Mouse (Mus musculus): ENCODE measurements at regions not wholly inside any gene's neighbourhood (a gene's known extent, or its start where the extent isn't known, plus 50 kb on each side); places are given as distances from the start of the nearest gene placed in this dataset.
A peak's percentile ranks its signal among the peaks of the same experiment; 100 is the strongest.

DNA sequence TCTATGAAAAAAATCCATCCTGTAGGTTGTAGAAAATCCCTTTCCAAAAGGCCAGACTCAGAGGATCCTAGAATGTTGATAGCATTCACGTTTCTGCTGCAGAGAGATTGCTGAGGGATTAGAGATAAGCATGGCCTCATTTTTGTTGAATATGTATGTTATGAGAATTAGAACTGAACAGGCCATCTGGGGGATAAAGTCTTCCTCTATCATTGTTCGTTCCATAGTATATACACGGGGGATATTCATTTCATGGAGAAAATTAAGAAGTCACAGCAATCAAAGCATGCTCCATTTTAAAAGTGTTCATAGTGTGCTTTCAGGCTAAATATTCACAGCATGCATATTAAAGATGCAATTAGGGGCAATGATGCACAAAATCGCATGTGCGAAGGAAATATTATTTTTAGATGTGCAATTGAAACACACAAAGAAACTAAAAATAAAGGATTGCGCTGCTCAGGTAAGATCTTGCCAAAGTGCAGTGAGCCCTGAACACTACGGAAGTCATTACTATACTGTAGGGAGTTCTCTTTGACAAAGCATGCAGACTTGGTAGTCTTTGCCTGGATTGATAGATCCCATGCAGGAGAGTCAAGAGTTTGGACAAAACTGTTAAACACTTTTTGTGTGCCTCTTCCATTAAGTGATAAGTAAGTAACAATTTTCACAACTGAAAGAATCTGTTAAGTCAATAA is 511.5 kb downstream of the Phf3 start:
- no peaks in the 10 kb centered on the region for H3K27me3 ChIP-seq (ENCODE audit: insufficient read depth, low read length)
- WGBS, result 81% methylated on average over 7 of the region's 7 CpGs
- no peak overlapping the region for H3K4me2 ChIP-seq (replicated peaks; ENCODE audit: low read depth, low read length)
- no peak overlapping the region for H3K4me3 ChIP-seq (ENCODE audit: low read length)
- no peaks in the 10 kb centered on the region for H3K9me3 ChIP-seq (ENCODE audit: low read length)
- no peaks in the 10 kb centered on the region for H3K4me1 ChIP-seq (ENCODE audit: insufficient read depth, low read length)
- no peak overlapping the region for H3K27ac ChIP-seq (ENCODE audit: low read length)
- ATAC-seq (ENCODE audit: low FRiP score, low TSS enrichment), result no peak
- no peak overlapping the region for H3K9ac ChIP-seq (replicated peaks; ENCODE audit: low read length)
- no peaks in the 10 kb centered on the region for H3K36me3 ChIP-seq (ENCODE audit: insufficient read depth, low read length)

DNA sequence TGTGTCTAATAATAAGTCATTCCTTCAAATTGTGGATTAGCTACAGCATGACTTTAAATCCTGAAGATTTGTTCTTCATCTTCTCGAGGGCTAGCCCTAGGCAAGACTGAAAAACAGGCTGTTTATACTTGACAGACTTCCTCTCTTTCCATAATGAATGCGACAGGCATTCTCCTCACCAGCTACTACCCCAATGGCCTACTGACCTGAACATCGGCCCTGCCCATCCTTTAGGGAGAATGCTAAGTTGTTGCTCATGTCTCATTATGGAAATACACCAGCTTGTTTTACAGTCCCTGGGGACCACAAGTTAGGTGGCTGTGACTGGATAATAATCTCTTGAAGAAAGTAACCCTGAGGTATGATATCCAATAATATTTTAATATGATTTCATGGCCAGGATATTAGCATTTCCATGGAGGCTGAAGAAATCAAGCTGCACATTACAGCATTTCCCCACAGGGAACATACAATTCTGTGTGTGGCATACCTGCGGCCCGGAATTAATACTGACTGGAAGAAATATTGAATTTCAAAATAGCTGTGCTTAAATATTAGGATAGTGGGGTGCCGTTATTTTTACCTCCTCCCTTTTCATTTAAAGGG is 553.0 kb downstream of the Phf3 start:
- WGBS, result 82% methylated on average over 6 of the region's 6 CpGs
- Histone ChIP-seq H3K27ac (ENCODE audit: low read length) (no peak overlapping the region), H3K4me1 (ENCODE audit: insufficient read depth, low read length) (no peaks in the 10 kb centered on the region), H3K9me3 (ENCODE audit: low read length) (no peaks in the 10 kb centered on the region), H3K4me2 (replicated peaks; ENCODE audit: low read depth, low read length) (no peak overlapping the region), H3K36me3 (ENCODE audit: insufficient read depth, low read length) (no peaks in the 10 kb centered on the region), H3K27me3 (ENCODE audit: insufficient read depth, low read length) (no peaks in the 10 kb centered on the region), H3K4me3 (ENCODE audit: low read length) (no peak overlapping the region), H3K9ac (replicated peaks; ENCODE audit: low read length) (no peak overlapping the region)
- ATAC-seq (ENCODE audit: low FRiP score, low TSS enrichment), result no peak

DNA sequence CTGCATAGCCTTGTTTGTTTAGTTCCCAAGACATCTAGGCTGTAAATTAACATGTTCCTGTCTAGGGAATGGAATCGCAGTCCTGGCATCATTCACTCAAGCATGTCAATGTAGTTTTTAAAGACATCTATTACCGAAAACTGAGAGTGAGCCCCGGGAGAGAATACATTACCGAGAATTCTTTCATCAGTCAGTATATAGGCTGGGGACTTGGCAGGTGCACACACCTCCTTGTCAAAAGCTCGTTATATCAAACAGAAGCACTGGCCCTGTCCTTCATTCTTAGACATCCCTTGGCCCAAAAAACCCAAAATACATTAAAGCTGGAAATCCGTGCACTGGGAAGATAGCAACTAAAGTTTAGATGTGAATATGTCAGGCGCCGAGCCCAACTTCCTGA is 555.5 kb downstream of the Phf3 start:
- no peak for ATAC-seq (ENCODE audit: low FRiP score, low TSS enrichment)
- no peaks in the 10 kb centered on the region for H3K9me3 ChIP-seq (ENCODE audit: low read length)
- H3K9ac ChIP-seq (replicated peaks; ENCODE audit: low read length), result no peak overlapping the region
- H3K4me3 ChIP-seq (ENCODE audit: low read length), result no peak overlapping the region
- H3K4me2 ChIP-seq (replicated peaks; ENCODE audit: low read depth, low read length), result no peak overlapping the region
- H3K27ac ChIP-seq (ENCODE audit: low read length), result no peak overlapping the region
- no peaks in the 10 kb centered on the region for H3K27me3 ChIP-seq (ENCODE audit: insufficient read depth, low read length)
- no peaks in the 10 kb centered on the region for H3K36me3 ChIP-seq (ENCODE audit: insufficient read depth, low read length)
- H3K4me1 ChIP-seq (ENCODE audit: insufficient read depth, low read length), result no peaks in the 10 kb centered on the region
- WGBS, result 85% methylated on average over 8 of the region's 8 CpGs

DNA sequence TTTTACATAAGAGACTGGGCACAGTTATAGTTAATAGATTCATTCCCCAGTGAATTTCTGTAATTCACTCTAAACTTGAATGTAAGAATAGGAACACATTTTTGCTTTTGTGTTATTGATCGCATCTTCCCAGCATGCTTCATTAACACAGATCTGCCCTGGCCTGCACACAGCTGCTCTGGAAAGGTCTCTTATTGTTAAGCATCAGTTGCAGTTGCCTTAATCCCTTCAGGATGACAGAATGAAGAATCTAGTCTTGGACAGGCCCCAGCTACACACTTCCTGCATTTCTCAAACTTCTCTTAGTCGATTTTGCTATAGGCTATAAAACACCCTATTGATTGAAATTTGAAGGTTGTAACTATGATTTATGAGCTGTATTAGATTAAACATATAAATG is 584.6 kb downstream of the Phf3 start:
- no peaks in the 10 kb centered on the region for H3K4me1 ChIP-seq (ENCODE audit: insufficient read depth, low read length)
- no peak overlapping the region for H3K9ac ChIP-seq (replicated peaks; ENCODE audit: low read length)
- no peaks in the 10 kb centered on the region for H3K36me3 ChIP-seq (ENCODE audit: insufficient read depth, low read length)
- WGBS, result 74% methylated on average over 2 of the region's 2 CpGs
- H3K4me2 ChIP-seq (replicated peaks; ENCODE audit: low read depth, low read length), result no peak overlapping the region
- no peaks in the 10 kb centered on the region for H3K9me3 ChIP-seq (ENCODE audit: low read length)
- no peaks in the 10 kb centered on the region for H3K27me3 ChIP-seq (ENCODE audit: insufficient read depth, low read length)
- no peak overlapping the region for H3K4me3 ChIP-seq (ENCODE audit: low read length)
- no peak for ATAC-seq (ENCODE audit: low FRiP score, low TSS enrichment)
- H3K27ac ChIP-seq (ENCODE audit: low read length), result no peak overlapping the region

DNA sequence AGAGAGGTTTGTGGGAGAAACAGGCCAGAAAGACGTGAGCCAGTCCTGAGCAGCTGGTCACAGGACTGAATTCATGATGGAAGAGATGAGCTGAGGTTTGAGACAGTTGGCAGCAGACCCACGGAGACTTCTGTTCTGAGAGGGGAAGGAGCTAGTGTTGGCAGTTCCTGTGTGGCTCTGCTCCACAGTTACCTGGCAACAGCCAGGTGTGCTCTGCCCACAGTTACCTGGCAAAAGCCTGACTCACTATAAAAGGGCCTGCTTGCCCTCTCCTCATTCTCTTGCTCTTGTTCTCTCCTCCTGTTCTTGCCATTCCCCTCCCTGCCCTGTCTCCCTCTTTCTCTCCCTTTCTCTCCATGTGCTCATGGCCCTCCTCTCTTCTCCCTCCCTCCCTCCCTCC is 611.3 kb downstream of the Phf3 start:
- H3K27ac ChIP-seq (ENCODE audit: low read length), result no peak overlapping the region
- no peaks in the 10 kb centered on the region for H3K9me3 ChIP-seq (ENCODE audit: low read length)
- ATAC-seq (ENCODE audit: low FRiP score, low TSS enrichment), result no peak
- no peaks in the 10 kb centered on the region for H3K27me3 ChIP-seq (ENCODE audit: insufficient read depth, low read length)
- H3K4me3 ChIP-seq (ENCODE audit: low read length), result no peak overlapping the region
- H3K4me1 ChIP-seq (ENCODE audit: insufficient read depth, low read length), result no peaks in the 10 kb centered on the region
- H3K9ac ChIP-seq (replicated peaks; ENCODE audit: low read length), result no peak overlapping the region
- WGBS, result 54% methylated on average over 2 of the region's 2 CpGs
- no peaks in the 10 kb centered on the region for H3K36me3 ChIP-seq (ENCODE audit: insufficient read depth, low read length)
- no peak overlapping the region for H3K4me2 ChIP-seq (replicated peaks; ENCODE audit: low read depth, low read length)

DNA sequence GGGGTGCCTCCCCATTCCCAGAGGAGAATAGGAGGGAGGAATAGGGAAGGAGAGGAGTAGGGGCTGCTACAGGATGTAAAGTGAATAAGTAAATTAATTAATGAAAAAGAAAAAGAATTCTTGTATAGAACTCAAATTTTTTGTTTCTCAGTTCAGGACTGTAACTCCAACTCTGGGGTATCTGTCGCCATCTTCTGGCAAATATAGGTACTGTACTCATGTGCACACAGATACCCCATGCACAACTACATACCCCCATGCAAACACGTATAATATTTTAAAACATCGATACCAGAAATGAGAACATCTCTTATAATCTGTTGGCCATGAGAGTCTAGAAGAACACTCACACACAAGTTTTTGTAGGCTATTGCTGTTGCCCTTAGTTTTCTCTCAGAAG is 614.2 kb downstream of the Phf3 start:
- WGBS, result 70% methylated on average over 3 of the region's 3 CpGs
- Histone ChIP-seq H3K4me3 (ENCODE audit: low read length) (no peak overlapping the region), H3K9me3 (ENCODE audit: low read length) (no peaks in the 10 kb centered on the region), H3K4me1 (ENCODE audit: insufficient read depth, low read length) (no peaks in the 10 kb centered on the region), H3K27ac (ENCODE audit: low read length) (no peak overlapping the region), H3K27me3 (ENCODE audit: insufficient read depth, low read length) (no peaks in the 10 kb centered on the region), H3K36me3 (ENCODE audit: insufficient read depth, low read length) (no peaks in the 10 kb centered on the region), H3K9ac (replicated peaks; ENCODE audit: low read length) (no peak overlapping the region), H3K4me2 (replicated peaks; ENCODE audit: low read depth, low read length) (no peak overlapping the region)
- no peak for ATAC-seq (ENCODE audit: low FRiP score, low TSS enrichment)

DNA sequence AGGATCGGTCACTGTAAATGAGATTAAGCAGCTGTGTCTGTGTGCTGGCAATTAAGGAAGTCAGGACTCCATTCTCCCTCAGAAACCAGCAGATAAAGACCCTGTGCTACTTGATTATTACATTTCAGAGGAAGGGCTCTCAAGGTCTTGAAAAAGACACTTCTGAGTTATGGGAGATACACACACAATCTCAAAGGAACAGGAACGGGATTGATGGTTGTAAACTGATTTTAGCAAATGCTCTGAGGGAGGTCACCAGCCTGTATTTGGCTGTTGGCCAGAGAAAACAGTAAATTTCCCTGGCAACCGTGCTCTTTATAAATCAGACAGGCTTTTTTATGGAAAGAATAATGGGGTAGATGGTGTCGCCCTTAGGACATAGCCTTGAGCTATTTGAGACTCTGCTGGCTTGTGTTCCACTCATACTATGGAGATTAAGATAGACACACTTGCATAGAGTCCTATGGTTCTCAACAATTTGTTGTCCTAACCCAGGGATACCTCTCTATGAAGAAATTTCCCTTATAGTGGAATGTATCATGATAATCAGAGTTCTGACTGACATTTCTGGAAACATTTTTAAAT is 656.9 kb downstream of the Phf3 start:
- Histone ChIP-seq H3K27ac (ENCODE audit: low read length) (no peak overlapping the region), H3K9me3 (ENCODE audit: low read length) (no peaks in the 10 kb centered on the region), H3K9ac (replicated peaks; ENCODE audit: low read length) (no peak overlapping the region), H3K27me3 (ENCODE audit: insufficient read depth, low read length) (no peaks in the 10 kb centered on the region), H3K4me3 (ENCODE audit: low read length) (no peak overlapping the region), H3K4me1 (ENCODE audit: insufficient read depth, low read length) (no peaks in the 10 kb centered on the region), H3K36me3 (ENCODE audit: insufficient read depth, low read length) (no peaks in the 10 kb centered on the region), H3K4me2 (replicated peaks; ENCODE audit: low read depth, low read length) (no peak overlapping the region)
- WGBS, result 17% methylated on average over 4 of the region's 4 CpGs
- peak; percentile 90 for ATAC-seq (ENCODE audit: low FRiP score, low TSS enrichment)

DNA sequence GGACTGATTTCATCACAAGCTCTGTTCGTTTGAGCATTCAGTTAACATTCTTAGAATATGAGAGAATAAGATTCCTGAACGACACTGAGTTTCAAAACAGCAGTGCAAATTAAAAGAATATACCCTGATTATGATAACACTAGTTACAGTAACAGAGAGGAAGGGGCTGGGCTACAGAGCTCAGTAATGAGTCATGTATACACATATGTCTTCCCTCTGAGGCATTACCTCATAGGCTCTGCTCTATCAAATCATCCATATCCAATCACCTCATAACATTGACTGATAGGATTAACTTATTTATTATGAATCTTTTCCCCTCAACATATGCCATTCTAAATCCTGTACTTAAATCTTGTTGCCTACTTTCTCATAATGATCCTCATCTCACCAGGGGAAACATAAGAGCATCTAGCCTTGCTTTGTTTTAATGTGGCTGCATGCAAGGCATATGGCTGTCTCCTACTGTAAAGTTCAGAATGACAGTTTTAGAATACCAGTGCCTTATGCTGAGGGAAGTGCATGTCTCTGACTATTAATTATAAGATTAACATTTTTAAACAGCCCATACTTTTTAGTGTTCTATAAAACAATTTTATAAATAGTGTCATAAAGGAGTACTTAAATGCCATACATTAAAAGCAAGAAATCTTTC is 669.0 kb downstream of the Phf3 start:
- Histone ChIP-seq H3K9me3 (ENCODE audit: low read length) (no peaks in the 10 kb centered on the region), H3K36me3 (ENCODE audit: insufficient read depth, low read length) (no peaks in the 10 kb centered on the region), H3K27me3 (ENCODE audit: insufficient read depth, low read length) (no peaks in the 10 kb centered on the region), H3K27ac (ENCODE audit: low read length) (no peak overlapping the region), H3K4me2 (replicated peaks; ENCODE audit: low read depth, low read length) (no peak overlapping the region), H3K9ac (replicated peaks; ENCODE audit: low read length) (no peak overlapping the region), H3K4me3 (ENCODE audit: low read length) (no peak overlapping the region), H3K4me1 (ENCODE audit: insufficient read depth, low read length) (no peaks in the 10 kb centered on the region)
- 60% methylated on average over 2 of the region's 2 CpGs for WGBS
- ATAC-seq (ENCODE audit: low FRiP score, low TSS enrichment), result no peak; the same call in 1 of the 2 replicates

DNA sequence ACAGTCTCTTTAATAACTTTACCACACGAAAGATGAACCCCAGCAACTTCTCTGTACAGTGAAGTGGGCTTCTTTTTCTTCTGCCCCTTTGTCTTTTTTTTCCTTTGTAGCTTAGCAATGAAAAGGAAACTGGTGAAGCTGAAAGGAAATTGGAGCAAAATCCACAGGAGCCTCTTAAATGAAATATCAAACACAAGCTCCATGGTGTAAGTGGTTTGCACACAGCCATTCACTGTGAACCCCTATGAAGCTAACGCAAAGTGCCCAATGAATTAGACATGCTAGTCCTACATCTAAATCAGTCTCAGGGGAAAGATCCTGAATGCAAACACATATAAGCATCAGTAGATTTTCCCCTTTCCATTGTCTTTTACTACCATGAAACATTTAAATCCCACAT is 697.5 kb downstream of the Phf3 start:
- no peaks in the 10 kb centered on the region for H3K36me3 ChIP-seq (ENCODE audit: insufficient read depth, low read length)
- WGBS, result 76% methylated on average over 2 of the region's 2 CpGs
- no peak overlapping the region for H3K27ac ChIP-seq (ENCODE audit: low read length)
- no peaks in the 10 kb centered on the region for H3K4me1 ChIP-seq (ENCODE audit: insufficient read depth, low read length)
- H3K27me3 ChIP-seq (ENCODE audit: insufficient read depth, low read length), result no peaks in the 10 kb centered on the region
- no peak overlapping the region for H3K4me3 ChIP-seq (ENCODE audit: low read length)
- H3K9ac ChIP-seq (replicated peaks; ENCODE audit: low read length), result no peak overlapping the region
- no peaks in the 10 kb centered on the region for H3K9me3 ChIP-seq (ENCODE audit: low read length)
- no peak overlapping the region for H3K4me2 ChIP-seq (replicated peaks; ENCODE audit: low read depth, low read length)
- no peak for ATAC-seq (ENCODE audit: low FRiP score, low TSS enrichment)

DNA sequence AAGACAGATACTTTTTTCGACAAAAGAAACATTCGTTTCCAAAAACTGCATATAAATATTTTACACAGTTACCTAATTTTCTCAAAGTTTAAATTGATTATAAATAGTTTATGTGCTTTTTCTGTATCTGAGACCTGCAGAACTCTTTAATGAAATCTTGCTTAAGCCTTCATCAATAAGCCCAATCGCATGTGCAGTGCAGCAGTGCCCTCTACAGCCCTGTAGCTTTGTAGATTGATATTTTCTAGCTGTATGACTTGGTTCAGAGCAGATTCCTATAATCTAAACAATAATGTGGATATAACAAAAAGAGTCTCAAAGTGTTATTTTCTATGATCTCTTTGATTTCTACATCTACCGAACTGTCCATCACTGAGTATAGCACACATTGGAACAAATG is 728.7 kb downstream of the Phf3 start:
- H3K4me3 ChIP-seq (ENCODE audit: low read length), result no peak overlapping the region
- no peaks in the 10 kb centered on the region for H3K36me3 ChIP-seq (ENCODE audit: insufficient read depth, low read length)
- H3K9ac ChIP-seq (replicated peaks; ENCODE audit: low read length), result no peak overlapping the region
- 78% methylated on average over 4 of the region's 4 CpGs for WGBS
- H3K27ac ChIP-seq (ENCODE audit: low read length), result no peak overlapping the region
- ATAC-seq (ENCODE audit: low FRiP score, low TSS enrichment), result no peak
- H3K27me3 ChIP-seq (ENCODE audit: insufficient read depth, low read length), result no peaks in the 10 kb centered on the region
- no peak overlapping the region for H3K4me2 ChIP-seq (replicated peaks; ENCODE audit: low read depth, low read length)
- H3K9me3 ChIP-seq (ENCODE audit: low read length), result no peaks in the 10 kb centered on the region
- H3K4me1 ChIP-seq (ENCODE audit: insufficient read depth, low read length), result no peaks in the 10 kb centered on the region

All from kidney, embryonic 16.5 days (tissue).